Mouse (Mus musculus) spleen, adult 2 months (tissue): ENCODE data around the gene Serinc3.

Experiments used
- CTCF ChIP-seq: fragments of 200-500 bp; IDR thresholded peaks from 2 replicates; pipeline ENCODE4 v1.5.1; 2011; ENCODE audit warnings: mild to moderate bottlenecking, inconsistent platforms; ENCODE audit not compliant: insufficient read depth, insufficient read length, insufficient replicate concordance; ENCODE audit errors: extremely low read depth
- POLR2A ChIP-seq: fragments of 200-500 bp; IDR thresholded peaks from 2 replicates; pipeline ENCODE4 v1.6.1; 2011; ENCODE audit warnings: low read depth, low read length, inconsistent platforms

GRCm38 (mm10) chr2:163583226-163584087 lies 61.5 kb downstream of the Serinc3 start:
- TF ChIP-seq POLR2A (no peak), CTCF (no peak)
